Mouse (Mus musculus) midbrain, embryonic 11.5 days (tissue): Measurements from ENCODE around the gene Ddb2. TPM values are rescaled to one million over a fixed set of nuclear protein-coding genes. Genes with fewer than 3 reads are reported as not detected.
"Not testable (repeated sequence)": the region's sequence is repeated elsewhere in the genome, so short reads cannot be mapped to it uniquely, and the experiment has no call there.

Experiments
- ATAC-seq: fragments of 200-750 bp; cut with Nextera tagmentation; 2 replicates; pipeline ENCODE4 v1.8.0; 2017; ENCODE audit warnings: moderate TSS enrichment, moderate library complexity; ENCODE audit not compliant: low FRiP score
- DNase-seq: peaks from one replicate; pipeline ENCODE4 v3.0.0; 2015; ENCODE audit warnings: low spot score; ENCODE audit errors: missing footprints
- H3K27ac ChIP-seq: fragments of 300-500 bp; sonication (generic); 2 replicates; pipeline ENCODE4 v1.5.1; 2014; ENCODE audit warnings: low read depth, low read length
- H3K27me3 ChIP-seq: fragments of 300-500 bp; sonication (generic); 2 replicates; pipeline ENCODE4 v1.6.1; 2014; ENCODE audit warnings: mild to moderate bottlenecking, low read length, moderate library complexity, mixed read lengths; ENCODE audit not compliant: control insufficient read depth, insufficient read depth
- H3K36me3 ChIP-seq: fragments of 300-500 bp; sonication (generic); 2 replicates; pipeline ENCODE4 v1.6.1; 2014; ENCODE audit warnings: mild to moderate bottlenecking, low read length, moderate library complexity, mixed read lengths; ENCODE audit not compliant: control insufficient read depth, insufficient read depth
- H3K4me1 ChIP-seq: fragments of 300-500 bp; sonication (generic); 2 replicates; pipeline ENCODE4 v1.6.1; 2014; ENCODE audit warnings: low read length; ENCODE audit not compliant: control insufficient read depth, insufficient read depth
- H3K4me2 ChIP-seq: fragments of 300-500 bp; sonication (generic); 2 replicates; pipeline ENCODE4 v1.6.1; 2014; ENCODE audit warnings: mild to moderate bottlenecking, moderate library complexity
- H3K4me3 ChIP-seq: fragments of 300-500 bp; sonication (generic); 2 replicates; pipeline ENCODE4 v1.5.1; 2014; ENCODE audit warnings: low read depth, low read length
- H3K9ac ChIP-seq: fragments of 300-500 bp; sonication (generic); 2 replicates; pipeline ENCODE4 v1.6.1; 2014; ENCODE audit warnings: low read length
- H3K9me3 ChIP-seq: fragments of 300-500 bp; sonication (generic); 2 replicates; pipeline ENCODE4 v1.6.1; 2016; ENCODE audit warnings: low read length; ENCODE audit not compliant: control insufficient read depth
- WGBS: fragments of 180-500 bp; shearing (Covaris S2); extraction: QIAGEN DNeasy Blood & Tissue Kit; methylation state at CpG from one replicate; pipeline ENCODE4 v1.1.7; 2014; 5-methylcytosine and 5-hydroxymethylcytosine counted together
- polyA plus RNA-seq: library from polyadenylated mRNA; unstranded; fragments of >200 nt; fragmentation: Nextera tagmentation; extraction: Ambion mirVana; gene quantifications from 2 replicates; pipeline ENCODE4 v1.2.1, GENCODE M21; 2014

Gene Ddb2
- polyA plus RNA-seq, 1 experiment from 2014 or later = 7.9 TPM

- H3K27me3 ChIP-seq = no peaks in the 10 kb centered on the region
- no peaks in the 10 kb centered on the region for H3K9me3 ChIP-seq
- H3K9ac ChIP-seq = no peak overlapping the region
- no peaks in the 10 kb centered on the region; the same call in 1 of the 2 replicates for H3K4me1 ChIP-seq
- H3K4me3 ChIP-seq = no peak overlapping the region
- DNase-seq = no peak
- ATAC-seq = no peak
- no peaks in the 10 kb centered on the region for H3K36me3 ChIP-seq
- 74% methylated on average over 5 of the region's 5 CpGs for WGBS
- no peak overlapping the region for H3K4me2 ChIP-seq
- no peak overlapping the region for H3K27ac ChIP-seq
Observed at GRCm38 (mm10) chr2:91242547-91242946, 5.8 kb upstream of the Ddb2 start.

- ATAC-seq = peak; percentile 9; the same call in 1 of the 2 replicates
- WGBS = 33% methylated on average over 4 of the region's 4 CpGs
- Histone ChIP-seq H3K4me3 (peak overlapping the region; percentile 44), H3K27ac (peak overlapping the region; percentile 72; the same call in 1 of the 2 replicates), H3K9ac (peak overlapping the region; percentile 68), H3K4me2 (peak overlapping the region; percentile 58)
- DNase-seq, H3K36me3 ChIP-seq, H3K4me1 ChIP-seq, H3K27me3 ChIP-seq, H3K9me3 ChIP-seq: not testable (repeated sequence)
Observed at GRCm38 (mm10) chr2:91237511-91238080, 814 bp upstream of the Ddb2 start.

GRCm38 (mm10) chr2:91229735-91230134 is 7.0 kb downstream of the Ddb2 start:
- no peaks in the 10 kb centered on the region for H3K4me1 ChIP-seq
- no peak overlapping the region for H3K4me2 ChIP-seq
- no peak overlapping the region for H3K4me3 ChIP-seq
- ATAC-seq = no peak
- no peaks in the 10 kb centered on the region for H3K27me3 ChIP-seq
- 85% methylated on average over 2 of the region's 2 CpGs for WGBS
- no peaks in the 10 kb centered on the region for H3K36me3 ChIP-seq
- H3K9me3 ChIP-seq = no peaks in the 10 kb centered on the region
- no peak overlapping the region for H3K9ac ChIP-seq
- H3K27ac ChIP-seq = no peak overlapping the region
- no peak for DNase-seq

- ATAC-seq (no peak), DNase-seq (no peak)
- Histone ChIP-seq H3K4me2 (no peak overlapping the region), H3K9me3 (no peaks in the 10 kb centered on the region), H3K36me3 (no peaks in the 10 kb centered on the region), H3K27me3 (no peaks in the 10 kb centered on the region), H3K9ac (no peak overlapping the region), H3K4me3 (no peak overlapping the region), H3K4me1 (no peaks in the 10 kb centered on the region), H3K27ac (no peak overlapping the region)
- 81% methylated on average over 2 of the region's 2 CpGs for WGBS
Observed at GRCm38 (mm10) chr2:91223614-91224013, 13.2 kb downstream of the Ddb2 start.

- H3K36me3 ChIP-seq = no peaks in the 10 kb centered on the region
- no peak overlapping the region for H3K4me2 ChIP-seq
- H3K4me3 ChIP-seq = no peak overlapping the region
- no peaks in the 10 kb centered on the region for H3K9me3 ChIP-seq
- 96% methylated on average over 3 of the region's 3 CpGs for WGBS
- ATAC-seq (no peak), DNase-seq (no peak)
- H3K27ac ChIP-seq = no peak overlapping the region
- H3K4me1 ChIP-seq = no peaks in the 10 kb centered on the region
- H3K27me3 ChIP-seq = no peaks in the 10 kb centered on the region
- no peak overlapping the region for H3K9ac ChIP-seq
Observed at GRCm38 (mm10) chr2:91220501-91220900, 16.3 kb downstream of the Ddb2 start.

GRCm38 (mm10) chr2:91217032-91217431 is 19.8 kb downstream of the Ddb2 start:
- WGBS = 73% methylated on average over 4 of the region's 4 CpGs

GRCm38 (mm10) chr2:91213311-91213710 is 23.5 kb downstream of the Ddb2 start:
- H3K4me3 ChIP-seq = no peak overlapping the region
- H3K27ac ChIP-seq = no peak overlapping the region
- ATAC-seq (no peak), DNase-seq (no peak)
- H3K4me1 ChIP-seq = no peaks in the 10 kb centered on the region
- H3K36me3 ChIP-seq = peaks cover 16% of the 10 kb centered on the region; the same call in 1 of the 2 replicates
- H3K9me3 ChIP-seq = no peaks in the 10 kb centered on the region
- H3K4me2 ChIP-seq = no peak overlapping the region
- H3K9ac ChIP-seq = no peak overlapping the region
- H3K27me3 ChIP-seq = no peaks in the 10 kb centered on the region

More at GRCm38 (mm10) chr2:91217032-91217431, 19.8 kb downstream of the Ddb2 start:
- H3K4me3 ChIP-seq = no peak overlapping the region
- no peak for DNase-seq
- no peak for ATAC-seq
- H3K4me1 ChIP-seq = no peaks in the 10 kb centered on the region
- H3K36me3 ChIP-seq = peaks cover 2% of the 10 kb centered on the region; the same call in 1 of the 2 replicates
- no peak overlapping the region for H3K27ac ChIP-seq
- H3K9ac ChIP-seq = no peak overlapping the region
- H3K9me3 ChIP-seq = no peaks in the 10 kb centered on the region
- H3K27me3 ChIP-seq = no peaks in the 10 kb centered on the region
- no peak overlapping the region for H3K4me2 ChIP-seq

DNA sequence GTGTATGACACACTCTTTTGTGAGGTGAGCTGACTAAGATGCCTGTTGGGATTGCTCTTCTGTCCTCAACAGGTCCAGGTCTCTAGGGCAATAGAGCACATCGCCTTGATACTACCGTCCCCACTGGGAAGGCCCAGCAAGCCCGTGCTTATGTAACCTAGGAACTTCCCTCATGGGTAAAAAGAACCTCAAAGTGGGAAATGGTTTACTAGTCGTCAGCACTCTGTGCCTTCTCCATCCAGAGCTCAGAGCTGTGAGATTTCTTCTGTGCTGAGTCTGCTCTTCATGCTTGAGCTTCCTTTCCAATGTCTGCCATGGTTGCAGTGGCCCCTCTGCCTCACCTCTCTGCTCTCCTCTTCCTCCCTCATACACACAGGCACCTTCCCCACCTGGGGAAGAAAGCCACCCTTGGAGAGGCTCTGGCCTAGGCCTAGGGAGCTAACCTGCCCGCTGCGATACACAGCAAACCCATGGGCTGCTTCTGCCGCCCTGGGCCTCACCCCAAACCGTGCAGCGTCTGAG is 30.5 kb downstream of the Ddb2 start:
- WGBS = 93% methylated on average over 9 of the region's 9 CpGs
- Histone ChIP-seq H3K4me2 (no peak overlapping the region), H3K36me3 (peaks cover 16% of the 10 kb centered on the region), H3K9ac (no peak overlapping the region), H3K4me1 (peaks cover 10% of the 10 kb centered on the region; the same call in 1 of the 2 replicates), H3K4me3 (no peak overlapping the region), H3K9me3 (no peaks in the 10 kb centered on the region), H3K27ac (no peak overlapping the region), H3K27me3 (no peaks in the 10 kb centered on the region)
- DNase-seq (no peak), ATAC-seq (no peak)

- H3K4me1 ChIP-seq = peaks cover 10% of the 10 kb centered on the region; the same call in 1 of the 2 replicates
- H3K27ac ChIP-seq = peak overlapping the region; percentile 88
- 17% methylated on average over 20 of the region's 20 CpGs for WGBS
- H3K27me3 ChIP-seq = no peaks in the 10 kb centered on the region
- H3K36me3 ChIP-seq = peaks cover 7% of the 10 kb centered on the region
- H3K9me3 ChIP-seq = no peaks in the 10 kb centered on the region
- ATAC-seq (no peak; the same call in 1 of the 2 replicates), DNase-seq (peak; percentile 84)
- peak overlapping the region; percentile 89 for H3K9ac ChIP-seq
- H3K4me3 ChIP-seq = peak overlapping the region; percentile 72
- H3K4me2 ChIP-seq = peak overlapping the region; percentile 79
Observed at GRCm38 (mm10) chr2:91202972-91203656, 33.7 kb downstream of the Ddb2 start.
